Mouse (Mus musculus) neural tube, embryonic 12.5 days (tissue): ENCODE data around the gene Lmo7. TPM values are rescaled to one million over a fixed set of nuclear protein-coding genes. Genes with fewer than 3 reads are reported as not detected.

ENCODE experiments used
- ATAC-seq: fragments of 200-750 bp; cut with Nextera tagmentation; 2 replicates; pipeline ENCODE4 v1.8.0; 2017; ENCODE audit warnings: low read depth, mild to moderate bottlenecking, moderate TSS enrichment, moderate library complexity; ENCODE audit not compliant: low FRiP score
- H3K27ac ChIP-seq: fragments of 300-500 bp; sonication (generic); 2 replicates; pipeline ENCODE4 v1.5.1; 2016
- H3K27me3 ChIP-seq: fragments of 300-500 bp; sonication (generic); replicated peaks from 2 replicates; pipeline ENCODE4 v1.6.1; 2016; ENCODE audit warnings: mild to moderate bottlenecking
- H3K36me3 ChIP-seq: fragments of 300-500 bp; sonication (generic); 2 replicates; pipeline ENCODE4 v1.6.1; 2016; ENCODE audit warnings: mild to moderate bottlenecking
- H3K4me1 ChIP-seq: fragments of 300-500 bp; sonication (generic); 2 replicates; pipeline ENCODE4 v1.6.1; 2016
- H3K4me2 ChIP-seq: fragments of 300-500 bp; sonication (generic); replicated peaks from 2 replicates; pipeline ENCODE4 v1.6.1; 2016; ENCODE audit warnings: mild to moderate bottlenecking
- H3K4me3 ChIP-seq: fragments of 300-500 bp; sonication (generic); 2 replicates; pipeline ENCODE4 v1.5.1; 2016
- H3K9ac ChIP-seq: fragments of 300-500 bp; sonication (generic); 2 replicates; pipeline ENCODE4 v1.6.1; 2016; ENCODE audit warnings: mild to moderate bottlenecking
- H3K9me3 ChIP-seq: fragments of 300-500 bp; sonication (generic); 2 replicates; pipeline ENCODE4 v1.6.1; 2016; ENCODE audit warnings: mild to moderate bottlenecking
- WGBS: fragments of 180-500 bp; shearing (Covaris S2); methylation state at CpG from one replicate; pipeline ENCODE4 v1.1.7; 2016; 5-methylcytosine and 5-hydroxymethylcytosine counted together
- polyA plus RNA-seq: library from polyadenylated mRNA; unstranded; fragments of >200 nt; fragmentation: Nextera tagmentation; extraction: Ambion mirVana; gene quantifications from 2 replicates; pipeline ENCODE4 v1.2.1, GENCODE M21; 2016

The Lmo7 gene
- polyA plus RNA-seq, 1 experiment from 2014 or later, result 2.5 TPM

DNA sequence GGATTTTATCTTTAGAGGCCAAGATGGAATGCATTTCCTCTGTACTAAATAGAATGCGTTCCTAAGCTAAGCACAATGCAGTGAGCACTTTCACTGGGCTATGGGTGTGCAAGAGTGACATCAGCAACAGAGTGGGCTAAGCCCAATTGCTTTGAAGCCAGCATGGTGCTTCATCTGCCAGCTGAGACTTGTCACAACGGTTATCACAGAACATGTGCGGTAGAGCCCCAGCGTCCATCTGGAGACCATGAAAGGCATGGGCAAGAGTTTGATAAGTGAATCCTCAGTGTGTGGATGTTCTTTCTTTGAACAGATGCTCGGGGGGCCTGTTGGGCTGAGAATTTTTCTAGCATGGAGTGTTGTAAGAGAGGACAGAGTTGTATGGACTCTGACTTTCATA, 86.7 kb downstream of the Lmo7 start:
- no peak overlapping the region for H3K27ac ChIP-seq
- no peak for ATAC-seq
- no peaks in the 10 kb centered on the region for H3K4me1 ChIP-seq
- no peak overlapping the region for H3K9ac ChIP-seq
- no peaks in the 10 kb centered on the region for H3K36me3 ChIP-seq
- no peaks in the 10 kb centered on the region for H3K27me3 ChIP-seq
- H3K9me3 ChIP-seq, result no peaks in the 10 kb centered on the region
- WGBS, result 86% methylated on average over 5 of the region's 5 CpGs
- H3K4me2 ChIP-seq, result no peak overlapping the region
- no peak overlapping the region for H3K4me3 ChIP-seq

DNA sequence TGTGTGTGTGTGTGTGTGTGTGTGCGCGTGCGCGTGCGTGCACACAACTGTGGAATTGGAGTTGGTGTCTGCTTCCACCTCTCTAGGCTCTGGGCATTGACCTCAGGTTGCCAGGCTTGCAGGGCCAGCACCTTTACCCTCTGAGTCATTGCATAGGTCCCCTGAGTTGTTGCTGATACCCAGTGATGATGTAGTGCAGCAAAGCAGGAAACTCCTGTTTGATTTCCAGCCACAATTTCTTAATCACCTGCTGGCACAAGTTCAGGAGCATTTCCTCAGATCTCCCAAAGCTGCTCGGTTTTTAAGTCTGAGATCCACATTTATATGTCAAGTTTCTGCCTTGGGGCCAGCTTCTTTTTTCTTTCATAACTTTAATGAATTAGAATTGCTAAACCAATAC, 92.6 kb downstream of the Lmo7 start:
- Histone ChIP-seq H3K27ac (no peak overlapping the region), H3K4me3 (no peak overlapping the region), H3K9me3 (no peaks in the 10 kb centered on the region), H3K4me2 (no peak overlapping the region), H3K36me3 (no peaks in the 10 kb centered on the region), H3K4me1 (no peaks in the 10 kb centered on the region), H3K27me3 (no peaks in the 10 kb centered on the region), H3K9ac (no peak overlapping the region)
- WGBS, result 91% methylated on average over 6 of the region's 6 CpGs
- ATAC-seq, result no peak

DNA sequence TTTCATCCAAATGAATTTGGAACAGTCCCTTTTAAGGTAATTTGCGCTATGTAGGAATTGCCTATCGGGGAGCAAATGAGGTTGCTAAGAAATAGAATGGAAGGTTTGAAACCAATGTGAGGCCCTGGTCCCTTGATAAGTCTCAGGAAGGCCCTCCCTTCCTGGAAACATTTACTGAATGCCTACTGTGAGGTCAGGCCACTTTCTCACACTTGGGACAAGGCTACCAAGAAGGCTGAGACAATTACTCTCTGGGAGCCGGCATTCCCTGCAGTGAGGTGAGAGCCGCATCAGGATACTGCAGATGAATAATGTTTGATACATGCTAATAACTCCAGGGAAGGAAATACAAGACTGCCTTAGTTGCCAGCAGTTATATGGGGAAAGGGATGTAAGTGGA, 93.1 kb downstream of the Lmo7 start:
- Histone ChIP-seq H3K27ac (no peak overlapping the region), H3K36me3 (no peaks in the 10 kb centered on the region), H3K4me1 (no peaks in the 10 kb centered on the region), H3K9ac (no peak overlapping the region), H3K4me3 (no peak overlapping the region), H3K4me2 (no peak overlapping the region), H3K27me3 (no peaks in the 10 kb centered on the region), H3K9me3 (no peaks in the 10 kb centered on the region)
- WGBS, result 61% methylated on average over 4 of the region's 4 CpGs
- ATAC-seq, result no peak

DNA sequence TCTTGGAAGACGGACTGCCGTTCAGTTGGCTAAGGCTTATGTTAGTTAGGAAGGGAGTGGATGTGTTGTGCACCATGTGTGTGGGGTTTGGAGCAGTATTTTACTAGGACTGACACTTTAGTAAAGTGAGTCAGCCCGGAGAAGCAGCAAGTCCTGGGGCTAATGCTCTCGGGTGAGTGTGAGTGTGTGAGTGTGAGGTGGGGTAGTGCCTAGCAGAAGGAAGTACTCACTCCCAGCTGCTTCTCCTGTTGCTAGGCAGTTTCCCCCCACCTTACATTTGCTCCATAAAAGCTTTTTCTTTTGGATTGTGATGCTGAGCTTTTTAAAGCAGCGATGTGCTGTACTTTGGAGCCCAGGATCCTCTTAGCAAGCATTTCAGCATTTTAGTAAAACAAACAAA, 99.9 kb downstream of the Lmo7 start:
- Histone ChIP-seq H3K4me2 (no peak overlapping the region), H3K4me3 (no peak overlapping the region), H3K4me1 (no peaks in the 10 kb centered on the region), H3K27ac (no peak overlapping the region), H3K9ac (no peak overlapping the region), H3K36me3 (no peaks in the 10 kb centered on the region), H3K9me3 (no peaks in the 10 kb centered on the region), H3K27me3 (no peaks in the 10 kb centered on the region)
- no peak for ATAC-seq
- 70% methylated on average over 5 of the region's 5 CpGs for WGBS

GRCm38 (mm10) chr14:101830116-101830515, 100.4 kb downstream of the Lmo7 start:
- ATAC-seq, result no peak
- 76% methylated on average over 6 of the region's 6 CpGs for WGBS
- H3K9me3 ChIP-seq, result no peaks in the 10 kb centered on the region

GRCm38 (mm10) chr14:101834109-101834508, 104.4 kb downstream of the Lmo7 start:
- Histone ChIP-seq H3K4me2 (no peak overlapping the region), H3K27me3 (no peaks in the 10 kb centered on the region), H3K4me3 (no peak overlapping the region), H3K4me1 (no peaks in the 10 kb centered on the region), H3K27ac (no peak overlapping the region), H3K36me3 (no peaks in the 10 kb centered on the region), H3K9ac (no peak overlapping the region), H3K9me3 (no peaks in the 10 kb centered on the region)
- whole genome bisulfite sequencing, result 85% methylated on average over 3 of the region's 3 CpGs
- ATAC-seq, result no peak

More at GRCm38 (mm10) chr14:101830116-101830515, 100.4 kb downstream of the Lmo7 start:
- no peaks in the 10 kb centered on the region for H3K36me3 ChIP-seq
- no peaks in the 10 kb centered on the region for H3K27me3 ChIP-seq
- no peak overlapping the region for H3K4me2 ChIP-seq
- no peaks in the 10 kb centered on the region for H3K4me1 ChIP-seq
- H3K27ac ChIP-seq, result no peak overlapping the region
- no peak overlapping the region for H3K9ac ChIP-seq
- no peak overlapping the region for H3K4me3 ChIP-seq

GRCm38 (mm10) chr14:101836401-101836800, 106.6 kb downstream of the Lmo7 start:
- H3K27me3 ChIP-seq, result no peaks in the 10 kb centered on the region
- no peak overlapping the region for H3K4me3 ChIP-seq
- no peaks in the 10 kb centered on the region for H3K4me1 ChIP-seq
- 87% methylated on average over 2 of the region's 2 CpGs for WGBS
- H3K27ac ChIP-seq, result no peak overlapping the region
- H3K4me2 ChIP-seq, result no peak overlapping the region
- no peak overlapping the region for H3K9ac ChIP-seq
- no peaks in the 10 kb centered on the region for H3K9me3 ChIP-seq
- ATAC-seq, result no peak
- no peaks in the 10 kb centered on the region for H3K36me3 ChIP-seq

GRCm38 (mm10) chr14:101837176-101837575, 107.4 kb downstream of the Lmo7 start:
- Histone ChIP-seq H3K4me1 (no peaks in the 10 kb centered on the region), H3K27me3 (no peaks in the 10 kb centered on the region), H3K9ac (no peak overlapping the region), H3K9me3 (no peaks in the 10 kb centered on the region), H3K36me3 (no peaks in the 10 kb centered on the region), H3K4me3 (no peak overlapping the region), H3K27ac (no peak overlapping the region), H3K4me2 (no peak overlapping the region)
- no peak for ATAC-seq
- WGBS, result 76% methylated on average over 6 of the region's 6 CpGs

- no peak; the same call in 1 of the 2 replicates for ATAC-seq
- Histone ChIP-seq H3K4me1 (no peaks in the 10 kb centered on the region), H3K4me3 (no peak overlapping the region), H3K36me3 (no peaks in the 10 kb centered on the region), H3K27me3 (no peaks in the 10 kb centered on the region), H3K4me2 (no peak overlapping the region), H3K9me3 (no peaks in the 10 kb centered on the region), H3K9ac (no peak overlapping the region), H3K27ac (no peak overlapping the region)
- WGBS, result 87% methylated on average over 7 of the region's 7 CpGs
These were observed 108.6 kb downstream of the Lmo7 start for GRCm38 (mm10) chr14:101838231-101838839.

GRCm38 (mm10) chr14:101839771-101840731, 110.3 kb downstream of the Lmo7 start:
- H3K9ac ChIP-seq, result no peak overlapping the region
- H3K4me3 ChIP-seq, result no peak overlapping the region
- H3K36me3 ChIP-seq, result no peaks in the 10 kb centered on the region
- no peak overlapping the region for H3K4me2 ChIP-seq
- H3K4me1 ChIP-seq, result no peaks in the 10 kb centered on the region
- WGBS, result 83% methylated on average over 24 of the region's 24 CpGs
- H3K27me3 ChIP-seq, result no peaks in the 10 kb centered on the region
- no peak overlapping the region for H3K27ac ChIP-seq
- no peaks in the 10 kb centered on the region for H3K9me3 ChIP-seq
- ATAC-seq, result no peak

GRCm38 (mm10) chr14:101841271-101841670, 111.5 kb downstream of the Lmo7 start:
- WGBS, result 86% methylated on average over 5 of the region's 5 CpGs

GRCm38 (mm10) chr14:101842521-101842920, 112.8 kb downstream of the Lmo7 start:
- no peak overlapping the region for H3K27ac ChIP-seq
- no peak for ATAC-seq

More at GRCm38 (mm10) chr14:101841271-101841670, 111.5 kb downstream of the Lmo7 start:
- no peaks in the 10 kb centered on the region for H3K36me3 ChIP-seq
- ATAC-seq, result no peak
- no peak overlapping the region for H3K9ac ChIP-seq
- no peak overlapping the region for H3K4me3 ChIP-seq
- H3K4me1 ChIP-seq, result no peaks in the 10 kb centered on the region
- no peak overlapping the region for H3K4me2 ChIP-seq
- H3K27ac ChIP-seq, result no peak overlapping the region
- H3K9me3 ChIP-seq, result no peaks in the 10 kb centered on the region
- H3K27me3 ChIP-seq, result no peaks in the 10 kb centered on the region

More at GRCm38 (mm10) chr14:101842521-101842920, 112.8 kb downstream of the Lmo7 start:
- H3K36me3 ChIP-seq, result no peaks in the 10 kb centered on the region
- no peak overlapping the region for H3K9ac ChIP-seq
- 90% methylated on average over 6 of the region's 6 CpGs for WGBS
- H3K9me3 ChIP-seq, result no peaks in the 10 kb centered on the region
- H3K4me1 ChIP-seq, result no peaks in the 10 kb centered on the region
- no peak overlapping the region for H3K4me3 ChIP-seq
- H3K4me2 ChIP-seq, result no peak overlapping the region
- H3K27me3 ChIP-seq, result no peaks in the 10 kb centered on the region
